Mouse (Mus musculus): ENCODE measurements at regions not wholly inside any gene's neighbourhood (a gene's known extent, or its start where the extent isn't known, plus 50 kb on each side); places are given as distances from the start of the nearest gene placed in this dataset.

- Histone ChIP-seq H3K4me3 (ENCODE audit: low read depth, low read length) (no peak overlapping the region), H3K36me3 (ENCODE audit: control insufficient read depth, insufficient read depth, low read length) (no peaks in the 10 kb centered on the region), H3K9me3 (ENCODE audit: control insufficient read depth, low read depth, low read length) (no peaks in the 10 kb centered on the region), H3K9ac (replicated peaks; ENCODE audit: low read depth, low read length) (no peak overlapping the region), H3K27ac (ENCODE audit: low read length) (no peak overlapping the region), H3K4me1 (ENCODE audit: control insufficient read depth, insufficient read depth, low read length) (no peaks in the 10 kb centered on the region), H3K4me2 (replicated peaks; ENCODE audit: low read depth, low read length) (no peak overlapping the region), H3K27me3 (ENCODE audit: control insufficient read depth, insufficient read depth, low read length) (no peaks in the 10 kb centered on the region)
- 78% methylated on average over 10 of the region's 10 CpGs for WGBS
- ATAC-seq (ENCODE audit: insufficient number of reproducible peaks, insufficient read depth, low FRiP score, low read depth): no peak
Measured at GRCm38 (mm10) chr9:91798171-91798836, 394.4 kb upstream of the Plscr5 start.

DNA sequence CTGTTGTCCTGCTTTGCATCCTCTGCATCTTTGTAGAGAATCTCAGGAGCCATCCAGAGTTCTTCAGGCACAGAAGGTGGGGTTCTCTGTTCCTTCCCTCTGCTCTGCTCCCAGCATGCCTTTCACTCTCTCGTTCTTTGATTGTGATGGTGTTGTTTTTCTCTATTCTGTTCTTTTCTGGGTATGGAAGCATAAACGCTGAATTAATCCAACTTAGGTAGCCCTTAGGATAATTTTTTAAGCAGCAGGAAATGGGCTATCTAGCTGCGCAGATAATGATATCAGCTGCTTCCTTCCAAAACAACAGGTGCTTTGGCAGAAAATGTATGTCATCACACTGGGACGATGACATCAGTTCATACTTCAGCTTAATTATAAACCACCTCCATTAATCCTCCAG, 395.8 kb upstream of the Plscr5 start:
- ATAC-seq (ENCODE audit: insufficient number of reproducible peaks, insufficient read depth, low FRiP score, low read depth): no peak
- no peak overlapping the region for H3K4me3 ChIP-seq (ENCODE audit: low read depth, low read length)
- no peak overlapping the region for H3K4me2 ChIP-seq (replicated peaks; ENCODE audit: low read depth, low read length)
- WGBS: 81% methylated on average over 4 of the region's 4 CpGs
- no peak overlapping the region for H3K27ac ChIP-seq (ENCODE audit: low read length)
- H3K9ac ChIP-seq (replicated peaks; ENCODE audit: low read depth, low read length): no peak overlapping the region
- H3K4me1 ChIP-seq (ENCODE audit: control insufficient read depth, insufficient read depth, low read length): no peaks in the 10 kb centered on the region
- H3K27me3 ChIP-seq (ENCODE audit: control insufficient read depth, insufficient read depth, low read length): no peaks in the 10 kb centered on the region
- H3K36me3 ChIP-seq (ENCODE audit: control insufficient read depth, insufficient read depth, low read length): no peaks in the 10 kb centered on the region
- no peaks in the 10 kb centered on the region for H3K9me3 ChIP-seq (ENCODE audit: control insufficient read depth, low read depth, low read length)

- Histone ChIP-seq H3K36me3 (ENCODE audit: control insufficient read depth, insufficient read depth, low read length) (no peaks in the 10 kb centered on the region), H3K27me3 (ENCODE audit: control insufficient read depth, insufficient read depth, low read length) (no peaks in the 10 kb centered on the region), H3K4me3 (ENCODE audit: low read depth, low read length) (no peak overlapping the region), H3K4me2 (replicated peaks; ENCODE audit: low read depth, low read length) (no peak overlapping the region), H3K9me3 (ENCODE audit: control insufficient read depth, low read depth, low read length) (no peaks in the 10 kb centered on the region), H3K9ac (replicated peaks; ENCODE audit: low read depth, low read length) (no peak overlapping the region), H3K27ac (ENCODE audit: low read length) (no peak overlapping the region), H3K4me1 (ENCODE audit: control insufficient read depth, insufficient read depth, low read length) (no peaks in the 10 kb centered on the region)
- 55% methylated on average over 1 of the region's 1 CpGs for WGBS
- ATAC-seq (ENCODE audit: insufficient number of reproducible peaks, insufficient read depth, low FRiP score, low read depth): no peak
Measured at GRCm38 (mm10) chr9:91752935-91753334, 387.3 kb upstream of the Zic1 start.

GRCm38 (mm10) chr9:91711106-91711505, 345.5 kb upstream of the Zic1 start:
- H3K4me3 ChIP-seq (ENCODE audit: low read depth, low read length): no peak overlapping the region
- no peaks in the 10 kb centered on the region for H3K27me3 ChIP-seq (ENCODE audit: control insufficient read depth, insufficient read depth, low read length)
- no peak overlapping the region for H3K9ac ChIP-seq (replicated peaks; ENCODE audit: low read depth, low read length)
- no peaks in the 10 kb centered on the region for H3K9me3 ChIP-seq (ENCODE audit: control insufficient read depth, low read depth, low read length)
- no peak for ATAC-seq (ENCODE audit: insufficient number of reproducible peaks, insufficient read depth, low FRiP score, low read depth)
- H3K4me2 ChIP-seq (replicated peaks; ENCODE audit: low read depth, low read length): no peak overlapping the region
- WGBS: 72% methylated on average over 5 of the region's 5 CpGs
- H3K4me1 ChIP-seq (ENCODE audit: control insufficient read depth, insufficient read depth, low read length): no peaks in the 10 kb centered on the region
- no peaks in the 10 kb centered on the region for H3K36me3 ChIP-seq (ENCODE audit: control insufficient read depth, insufficient read depth, low read length)
- no peak overlapping the region for H3K27ac ChIP-seq (ENCODE audit: low read length)

GRCm38 (mm10) chr9:91680859-91681258, 315.2 kb upstream of the Zic1 start:
- H3K27me3 ChIP-seq (ENCODE audit: control insufficient read depth, insufficient read depth, low read length): no peaks in the 10 kb centered on the region
- H3K4me1 ChIP-seq (ENCODE audit: control insufficient read depth, insufficient read depth, low read length): no peaks in the 10 kb centered on the region
- no peaks in the 10 kb centered on the region for H3K9me3 ChIP-seq (ENCODE audit: control insufficient read depth, low read depth, low read length)
- ATAC-seq (ENCODE audit: insufficient number of reproducible peaks, insufficient read depth, low FRiP score, low read depth): no peak
- H3K4me3 ChIP-seq (ENCODE audit: low read depth, low read length): no peak overlapping the region
- no peak overlapping the region for H3K4me2 ChIP-seq (replicated peaks; ENCODE audit: low read depth, low read length)
- 74% methylated on average over 6 of the region's 6 CpGs for WGBS
- H3K27ac ChIP-seq (ENCODE audit: low read length): no peak overlapping the region
- no peak overlapping the region for H3K9ac ChIP-seq (replicated peaks; ENCODE audit: low read depth, low read length)
- no peaks in the 10 kb centered on the region for H3K36me3 ChIP-seq (ENCODE audit: control insufficient read depth, insufficient read depth, low read length)

DNA sequence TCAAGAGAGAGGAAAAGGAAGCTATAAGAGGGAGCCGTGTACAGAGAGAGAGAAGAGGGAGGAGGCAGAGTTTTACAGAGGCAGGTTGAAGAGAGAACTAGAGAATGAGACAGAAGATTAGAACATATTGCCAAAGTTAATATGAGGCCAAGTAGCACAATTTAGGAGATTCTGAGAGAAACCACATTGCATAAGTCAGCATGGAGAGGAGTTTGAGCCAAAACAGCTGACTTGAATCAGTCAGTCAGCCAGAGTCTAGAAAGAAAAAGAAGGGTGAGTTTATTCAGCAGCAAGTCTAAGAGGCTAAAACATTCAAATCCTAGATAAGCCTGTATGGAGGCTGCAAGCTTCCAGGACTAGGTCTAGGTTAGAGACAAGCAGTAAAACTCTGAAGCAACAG, 301.1 kb upstream of the Zic1 start:
- Histone ChIP-seq H3K27me3 (ENCODE audit: control insufficient read depth, insufficient read depth, low read length) (no peaks in the 10 kb centered on the region), H3K4me3 (ENCODE audit: low read depth, low read length) (no peak overlapping the region), H3K4me2 (replicated peaks; ENCODE audit: low read depth, low read length) (no peak overlapping the region), H3K9ac (replicated peaks; ENCODE audit: low read depth, low read length) (no peak overlapping the region), H3K4me1 (ENCODE audit: control insufficient read depth, insufficient read depth, low read length) (no peaks in the 10 kb centered on the region), H3K9me3 (ENCODE audit: control insufficient read depth, low read depth, low read length) (no peaks in the 10 kb centered on the region), H3K27ac (ENCODE audit: low read length) (no peak overlapping the region), H3K36me3 (ENCODE audit: control insufficient read depth, insufficient read depth, low read length) (no peaks in the 10 kb centered on the region)
- 44% methylated on average over 1 of the region's 1 CpGs for WGBS
- ATAC-seq (ENCODE audit: insufficient number of reproducible peaks, insufficient read depth, low FRiP score, low read depth): no peak

GRCm38 (mm10) chr9:91660089-91660488, 294.5 kb upstream of the Zic1 start:
- H3K9me3 ChIP-seq (ENCODE audit: control insufficient read depth, low read depth, low read length): no peaks in the 10 kb centered on the region
- no peak overlapping the region for H3K9ac ChIP-seq (replicated peaks; ENCODE audit: low read depth, low read length)
- no peak overlapping the region for H3K4me3 ChIP-seq (ENCODE audit: low read depth, low read length)
- WGBS: 68% methylated on average over 2 of the region's 2 CpGs
- H3K27me3 ChIP-seq (ENCODE audit: control insufficient read depth, insufficient read depth, low read length): no peaks in the 10 kb centered on the region
- H3K4me1 ChIP-seq (ENCODE audit: control insufficient read depth, insufficient read depth, low read length): no peaks in the 10 kb centered on the region
- H3K27ac ChIP-seq (ENCODE audit: low read length): no peak overlapping the region
- ATAC-seq (ENCODE audit: insufficient number of reproducible peaks, insufficient read depth, low FRiP score, low read depth): no peak
- H3K4me2 ChIP-seq (replicated peaks; ENCODE audit: low read depth, low read length): no peak overlapping the region
- H3K36me3 ChIP-seq (ENCODE audit: control insufficient read depth, insufficient read depth, low read length): no peaks in the 10 kb centered on the region

- Histone ChIP-seq H3K36me3 (ENCODE audit: control insufficient read depth, insufficient read depth, low read length) (no peaks in the 10 kb centered on the region), H3K4me3 (ENCODE audit: low read depth, low read length) (no peak overlapping the region), H3K4me2 (replicated peaks; ENCODE audit: low read depth, low read length) (no peak overlapping the region), H3K9ac (replicated peaks; ENCODE audit: low read depth, low read length) (no peak overlapping the region), H3K27me3 (ENCODE audit: control insufficient read depth, insufficient read depth, low read length) (no peaks in the 10 kb centered on the region), H3K4me1 (ENCODE audit: control insufficient read depth, insufficient read depth, low read length) (no peaks in the 10 kb centered on the region), H3K9me3 (ENCODE audit: control insufficient read depth, low read depth, low read length) (no peaks in the 10 kb centered on the region), H3K27ac (ENCODE audit: low read length) (no peak overlapping the region)
- ATAC-seq (ENCODE audit: insufficient number of reproducible peaks, insufficient read depth, low FRiP score, low read depth): no peak
- WGBS: 47% methylated on average over 4 of the region's 4 CpGs
Measured at GRCm38 (mm10) chr9:91654071-91654470, 288.5 kb upstream of the Zic1 start.

GRCm38 (mm10) chr9:91652384-91653100, 286.9 kb upstream of the Zic1 start:
- Histone ChIP-seq H3K4me1 (ENCODE audit: control insufficient read depth, insufficient read depth, low read length) (no peaks in the 10 kb centered on the region), H3K9ac (replicated peaks; ENCODE audit: low read depth, low read length) (no peak overlapping the region), H3K27me3 (ENCODE audit: control insufficient read depth, insufficient read depth, low read length) (no peaks in the 10 kb centered on the region), H3K36me3 (ENCODE audit: control insufficient read depth, insufficient read depth, low read length) (no peaks in the 10 kb centered on the region), H3K27ac (ENCODE audit: low read length) (no peak overlapping the region), H3K4me3 (ENCODE audit: low read depth, low read length) (no peak overlapping the region), H3K4me2 (replicated peaks; ENCODE audit: low read depth, low read length) (no peak overlapping the region), H3K9me3 (ENCODE audit: control insufficient read depth, low read depth, low read length) (no peaks in the 10 kb centered on the region)
- no peak for ATAC-seq (ENCODE audit: insufficient number of reproducible peaks, insufficient read depth, low FRiP score, low read depth)
- 71% methylated on average over 8 of the region's 8 CpGs for WGBS
